Mouse (Mus musculus) intestine, postnatal 0 days (tissue): ENCODE measurements around the gene Ren1. TPM values are rescaled to one million over a fixed set of nuclear protein-coding genes. Genes with fewer than 3 reads are reported as not detected.
A peak's percentile ranks its signal among the peaks of the same experiment; 100 is the strongest.

ENCODE experiments used
- ATAC-seq: fragments of 200-750 bp; cut with Nextera tagmentation; 2 replicates; pipeline ENCODE4 v1.8.0; 2017; ENCODE audit warnings: mild to moderate bottlenecking, moderate TSS enrichment, moderate library complexity
- H3K27ac ChIP-seq: fragments of 300-500 bp; sonication (generic); 2 replicates; pipeline ENCODE4 v1.5.1; 2014; ENCODE audit warnings: mild to moderate bottlenecking, low read depth, low read length, moderate library complexity
- H3K27me3 ChIP-seq: fragments of 300-500 bp; sonication (generic); replicated peaks from 2 replicates; pipeline ENCODE4 v1.6.1; 2014; ENCODE audit warnings: low read length, mixed read lengths; ENCODE audit not compliant: control insufficient read depth, insufficient read depth
- H3K36me3 ChIP-seq: fragments of 300-500 bp; sonication (generic); 2 replicates; pipeline ENCODE4 v1.6.1; 2014; ENCODE audit warnings: mild to moderate bottlenecking, moderate library complexity; ENCODE audit not compliant: control insufficient read depth, insufficient read depth
- H3K4me1 ChIP-seq: fragments of 300-500 bp; sonication (generic); replicated peaks from 2 replicates; pipeline ENCODE4 v1.6.1; 2014; ENCODE audit warnings: antibody characterized with exemption, low read length, mixed read lengths; ENCODE audit not compliant: control insufficient read depth, insufficient read depth
- H3K4me2 ChIP-seq: fragments of 300-500 bp; sonication (generic); replicated peaks from 2 replicates; pipeline ENCODE4 v1.6.1; 2014; ENCODE audit warnings: low read depth, mild to moderate bottlenecking, moderate library complexity
- H3K4me3 ChIP-seq: fragments of 300-500 bp; sonication (generic); 2 replicates; pipeline ENCODE4 v1.5.1; 2014; ENCODE audit warnings: low read depth, low read length
- H3K9ac ChIP-seq: fragments of 300-500 bp; sonication (generic); 2 replicates; pipeline ENCODE4 v1.6.1; 2014; ENCODE audit warnings: mild to moderate bottlenecking, low read depth, low read length
- H3K9me3 ChIP-seq: fragments of 300-500 bp; sonication (generic); 2 replicates; pipeline ENCODE4 v1.6.1; 2016; ENCODE audit warnings: mixed run types; ENCODE audit not compliant: control insufficient read depth
- CTCF ChIP-seq: sonication (generic); IDR thresholded peaks from 2 replicates; pipeline ENCODE4 v1.5.1; 2016; ENCODE audit warnings: low read depth, mild to moderate bottlenecking, control low read depth, antibody characterized with exemption, moderate library complexity
- WGBS: fragments of 180-500 bp; shearing (Covaris S2); extraction: QIAGEN DNeasy Blood & Tissue Kit; methylation state at CpG from one replicate; pipeline ENCODE4 v1.1.7; 2014; 5-methylcytosine and 5-hydroxymethylcytosine counted together
- polyA plus RNA-seq: library from polyadenylated mRNA; unstranded; fragments of >200 nt; fragmentation: Nextera tagmentation; extraction: Ambion mirVana; gene quantifications from 2 replicates; pipeline ENCODE4 v1.2.1, GENCODE M21; 2015

Ren1 gene
- polyA plus RNA-seq, 1 experiment from 2014 or later, result 4.3 TPM

GRCm38 (mm10) chr1:133367606-133368488 lies 17.5 kb downstream of the Ren1 start:
- Histone ChIP-seq H3K9me3 (no peaks in the 10 kb centered on the region), H3K36me3 (no peaks in the 10 kb centered on the region), H3K9ac (no peak overlapping the region), H3K4me1 (peaks cover 4% of the 10 kb centered on the region; the same call in 1 of the 2 replicates), H3K27me3 (peaks cover 7% of the 10 kb centered on the region; the same call in 1 of the 2 replicates), H3K4me3 (no peak overlapping the region), H3K4me2 (no peak overlapping the region), H3K27ac (no peak overlapping the region)
- 19% methylated on average over 11 of the region's 11 CpGs for WGBS
- no peak; the same call in 1 of the 2 replicates for ATAC-seq
- no peak for TF ChIP-seq CTCF

- no peak overlapping the region for H3K4me3 ChIP-seq
- H3K9me3 ChIP-seq, result no peaks in the 10 kb centered on the region
- H3K36me3 ChIP-seq, result no peaks in the 10 kb centered on the region; the same call in 1 of the 2 replicates
- no peak for ATAC-seq
- 0 out of 2 replicates have a peak, but pooled peaks cover 4% of the 10 kb centered on the region for H3K4me1 ChIP-seq
- H3K27ac ChIP-seq, result no peak overlapping the region
- no peak for TF ChIP-seq CTCF
- peaks cover 7% of the 10 kb centered on the region; the same call in 1 of the 2 replicates for H3K27me3 ChIP-seq
- no peak overlapping the region for H3K9ac ChIP-seq
- no peak overlapping the region for H3K4me2 ChIP-seq
- WGBS, result 74% methylated on average over 10 of the region's 10 CpGs
Measured at GRCm38 (mm10) chr1:133368644-133369043, 18.3 kb downstream of the Ren1 start.

- no peak for TF ChIP-seq CTCF
- Histone ChIP-seq H3K4me1 (0 out of 2 replicates have a peak, but pooled peaks cover 4% of the 10 kb centered on the region), H3K4me2 (no peak overlapping the region), H3K27ac (no peak overlapping the region), H3K9ac (no peak overlapping the region), H3K27me3 (no peaks in the 10 kb centered on the region), H3K36me3 (no peaks in the 10 kb centered on the region; the same call in 1 of the 2 replicates), H3K9me3 (no peaks in the 10 kb centered on the region), H3K4me3 (no peak overlapping the region)
- 57% methylated on average over 4 of the region's 4 CpGs for WGBS
- ATAC-seq, result 0 out of 2 replicates have a peak, but pooled peaks have one; percentile 14
Measured at GRCm38 (mm10) chr1:133370352-133370751, 20.0 kb downstream of the Ren1 start.

GRCm38 (mm10) chr1:133371431-133371830 lies 21.1 kb downstream of the Ren1 start:
- no peak for ATAC-seq
- WGBS, result 74% methylated on average over 6 of the region's 6 CpGs
- TF ChIP-seq CTCF, result no peak

GRCm38 (mm10) chr1:133372113-133372512 lies 21.8 kb downstream of the Ren1 start:
- Histone ChIP-seq H3K36me3 (no peaks in the 10 kb centered on the region; the same call in 1 of the 2 replicates), H3K4me1 (peaks cover 4% of the 10 kb centered on the region; the same call in 1 of the 2 replicates), H3K27me3 (no peaks in the 10 kb centered on the region), H3K4me2 (no peak overlapping the region), H3K4me3 (no peak overlapping the region), H3K27ac (no peak overlapping the region), H3K9ac (no peak overlapping the region), H3K9me3 (no peaks in the 10 kb centered on the region)
- no peak for ATAC-seq
- WGBS, result 54% methylated on average over 8 of the region's 8 CpGs
- TF ChIP-seq CTCF, result no peak

More at GRCm38 (mm10) chr1:133371431-133371830, 21.1 kb downstream of the Ren1 start:
- no peaks in the 10 kb centered on the region; the same call in 1 of the 2 replicates for H3K36me3 ChIP-seq
- H3K4me3 ChIP-seq, result no peak overlapping the region
- no peaks in the 10 kb centered on the region for H3K9me3 ChIP-seq
- H3K4me2 ChIP-seq, result no peak overlapping the region
- no peak overlapping the region for H3K27ac ChIP-seq
- H3K9ac ChIP-seq, result no peak overlapping the region
- no peaks in the 10 kb centered on the region for H3K27me3 ChIP-seq
- peaks cover 4% of the 10 kb centered on the region; the same call in 1 of the 2 replicates for H3K4me1 ChIP-seq

GRCm38 (mm10) chr1:133375696-133376346 lies 25.5 kb downstream of the Ren1 start:
- Histone ChIP-seq H3K4me1 (no peaks in the 10 kb centered on the region; the same call in 1 of the 2 replicates), H3K27ac (no peak overlapping the region), H3K4me3 (no peak overlapping the region), H3K4me2 (0 out of 2 replicates have a peak overlapping the region, but pooled peaks have one; percentile 9), H3K36me3 (no peaks in the 10 kb centered on the region; the same call in 1 of the 2 replicates), H3K27me3 (no peaks in the 10 kb centered on the region), H3K9me3 (no peaks in the 10 kb centered on the region), H3K9ac (no peak overlapping the region)
- 0 out of 2 replicates have a peak, but pooled peaks have one; percentile 9 for TF ChIP-seq CTCF
- peak; percentile 92 for ATAC-seq
- 35% methylated on average over 10 of the region's 10 CpGs for WGBS
